ENCODE assay signal across 12 mouse cellular contexts in the genomic region with DNA sequence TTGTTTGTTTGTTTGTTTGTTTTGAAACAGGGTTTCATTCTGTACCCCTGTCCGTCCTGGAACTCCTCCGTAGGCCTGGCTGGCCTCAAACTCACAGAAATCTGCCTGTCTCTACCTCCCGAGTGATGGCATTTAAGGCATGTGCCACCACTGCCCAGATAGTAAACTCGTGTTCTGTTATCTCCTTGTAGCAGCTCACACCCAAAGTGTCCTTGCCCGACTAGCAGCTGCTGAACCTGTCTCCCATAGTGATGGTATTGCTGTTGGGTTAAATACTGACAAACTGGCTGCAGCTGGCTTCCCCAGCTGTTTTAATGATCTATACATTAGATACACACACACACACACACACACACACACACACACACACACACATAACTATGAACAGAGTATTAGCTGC. TPM values are rescaled to one million over a fixed set of nuclear protein-coding genes. Genes with fewer than 3 reads are reported as not detected.
"Had no signal": no experiment of that assay in that cellular context is flagged by ENCODE, and none has a peak within 500 bp of the region (broad histone marks: within the 10 kb centered on the region; RNA-seq: fewer than 3 reads in every experiment).

No protein-coding gene starts in this region.

- H3K4me3 ChIP-seq: limb, embryonic 15.5 days; megakaryocyte, embryonic 14.5 days; midbrain, embryonic 12.5 days had no signal

- H3K9ac ChIP-seq: limb, embryonic 15.5 days; lung, embryonic 14.5 days; midbrain, embryonic 12.5 days had no signal

- H3K36me3 ChIP-seq: limb, embryonic 15.5 days; midbrain, embryonic 12.5 days had no signal

- DNase-seq: kidney, adult 8-10 months; kidney, postnatal 25 days; lung, embryonic 14.5 days; lung, postnatal 10 days; lung, postnatal 4 days; thymus, adult 18-20 months; thymus, postnatal 25 days had no signal

- H3K27me3 ChIP-seq: limb, embryonic 15.5 days; megakaryocyte, embryonic 14.5 days had no signal

- H3K27ac ChIP-seq: limb, embryonic 15.5 days; midbrain, embryonic 12.5 days had no signal

- H3K4me2 ChIP-seq: limb, embryonic 15.5 days; lung, embryonic 14.5 days; midbrain, embryonic 12.5 days had no signal

- ATAC-seq: midbrain, embryonic 16.5 days had no signal

- H3K9me3 ChIP-seq: limb, embryonic 15.5 days; megakaryocyte, embryonic 14.5 days; midbrain, embryonic 12.5 days had no signal

RNA-seq across cellular contexts. Expression of gene Abca4, which starts 55.5 kb away (rescaled TPM):
- total RNA-seq: neutrophil, adult 5-6 weeks had no signal
